Mouse (Mus musculus): ENCODE results near the gene Abcf3.

DNA sequence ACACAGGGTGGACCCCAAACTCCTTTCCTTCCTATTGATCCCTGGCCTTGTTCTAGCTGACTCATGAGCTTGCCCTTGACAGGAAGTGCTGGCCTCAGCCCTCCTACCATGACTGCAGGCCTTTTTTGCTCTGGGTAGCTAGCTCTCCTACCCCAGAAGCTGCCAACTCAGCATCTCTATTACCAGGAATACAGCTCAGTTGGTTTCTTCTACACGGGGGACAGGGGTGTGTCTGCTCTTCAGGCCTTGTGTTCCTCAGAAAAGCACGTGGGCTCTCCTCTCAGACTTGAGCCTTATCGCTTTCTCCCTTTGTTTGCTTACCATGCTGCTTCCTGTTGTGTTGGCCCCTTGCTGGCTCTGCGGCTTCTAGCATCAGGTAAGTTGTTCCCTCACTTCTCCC is 7.9 kb upstream of the Abcf3 start:
- TF ChIP-seq CTCF (IDR thresholded peaks at IDR 0.05; ENCODE audit: borderline replicate concordance, control insufficient read depth, extremely low read depth, insufficient read depth, low read length, poor library complexity) (no peak), POLR2A (IDR thresholded peaks at IDR 0.05; ENCODE audit: control insufficient read depth, extremely low read depth, insufficient read depth, low read length, poor library complexity) (no peak)

All from thymus, adult 2 months (tissue).